Mouse (Mus musculus): ENCODE measurements at regions not wholly inside any gene's neighbourhood (a gene's known extent, or its start where the extent isn't known, plus 50 kb on each side); places are given as distances from the start of the nearest gene placed in this dataset.

GRCm38 (mm10) chr4:32172992-32173391 lies 65.6 kb upstream of the Bach2 start:
- TF ChIP-seq CTCF (conservative IDR thresholded peaks at IDR 0.05; ENCODE audit: insufficient read depth, insufficient read length, low read depth, low read length) (no peak), POLR2A (IDR thresholded peaks at IDR 0.05; ENCODE audit: low read depth, low read length) (no peak)

All from kidney, adult 2 months (tissue).